Mouse (Mus musculus): ENCODE measurements around the gene Sept12. TPM values are rescaled to one million over a fixed set of nuclear protein-coding genes. Genes with fewer than 3 reads are reported as not detected.

Gene Sept12
- polyA plus RNA-seq, 1 experiment from 2014 or later = not detected

DNA sequence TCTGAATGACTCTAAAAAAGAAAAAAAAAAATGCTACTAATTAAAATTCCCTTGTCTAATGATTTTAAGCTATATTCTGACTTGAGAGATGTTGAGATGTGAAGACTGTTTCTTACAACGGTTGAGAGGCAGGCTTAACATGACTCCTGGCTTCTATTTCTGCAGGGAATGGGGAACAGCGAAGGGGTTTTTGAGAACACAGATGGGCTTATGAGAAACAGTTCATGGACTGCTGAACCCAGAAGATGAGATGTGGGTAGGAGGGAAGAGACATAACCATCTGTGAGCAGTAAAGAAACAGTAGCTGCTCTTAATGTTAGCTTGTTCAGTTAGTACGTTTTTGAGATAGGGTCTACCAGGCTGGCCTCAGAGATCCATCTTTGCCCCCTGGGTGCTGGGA lies 41.0 kb downstream of the Sept12 start:
- Histone ChIP-seq H3K27ac (replicated peaks; ENCODE audit: low read depth, low read length) (no peak overlapping the region), H3K9me3 (replicated peaks; ENCODE audit: control insufficient read depth, low read length) (no peaks in the 10 kb centered on the region), H3K4me3 (ENCODE audit: low read depth, low read length) (no peak overlapping the region), H3K27me3 (ENCODE audit: control insufficient read depth, insufficient read depth, low read length) (no peaks in the 10 kb centered on the region), H3K9ac (replicated peaks; ENCODE audit: low read length) (no peak overlapping the region), H3K4me1 (ENCODE audit: control insufficient read depth, insufficient read depth, low read length) (no peaks in the 10 kb centered on the region), H3K4me2 (ENCODE audit: low read depth, low read length) (no peak overlapping the region), H3K36me3 (replicated peaks; ENCODE audit: control insufficient read depth, insufficient read depth, low read depth, low read length) (peaks cover 4% of the 10 kb centered on the region)
- WGBS = 90% methylated on average over 3 of the region's 3 CpGs
- DNase-seq (ENCODE audit: low spot score) = no peak
- no peak for ATAC-seq (replicated peaks; ENCODE audit: insufficient number of reproducible peaks, low FRiP score, low TSS enrichment, low read depth)

DNA sequence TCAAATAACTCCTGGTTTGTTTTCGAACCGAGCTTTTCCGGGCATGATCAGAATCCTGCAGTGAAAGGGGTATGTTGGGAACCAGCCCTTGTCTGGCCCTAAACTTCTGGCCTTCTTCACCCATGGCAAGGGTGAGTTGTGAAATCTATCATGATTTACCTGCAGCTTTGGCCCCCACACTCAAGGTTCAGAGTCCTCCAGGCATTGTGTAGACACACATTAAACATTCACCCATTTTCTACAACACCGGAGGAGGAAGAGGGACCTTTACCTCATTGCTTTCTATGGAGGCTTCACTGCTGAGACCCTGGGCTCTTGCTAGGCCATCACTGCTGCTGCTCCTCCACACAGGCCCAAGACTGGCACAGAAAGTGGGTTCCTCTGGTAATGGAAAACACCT lies 50.3 kb downstream of the Sept12 start:
- Histone ChIP-seq H3K4me3 (ENCODE audit: low read depth, low read length) (no peak overlapping the region), H3K4me2 (ENCODE audit: low read depth, low read length) (no peak overlapping the region), H3K9me3 (replicated peaks; ENCODE audit: control insufficient read depth, low read length) (no peaks in the 10 kb centered on the region), H3K9ac (replicated peaks; ENCODE audit: low read length) (no peak overlapping the region), H3K36me3 (replicated peaks; ENCODE audit: control insufficient read depth, insufficient read depth, low read depth, low read length) (peaks cover 9% of the 10 kb centered on the region), H3K4me1 (ENCODE audit: control insufficient read depth, insufficient read depth, low read length) (no peaks in the 10 kb centered on the region), H3K27me3 (ENCODE audit: control insufficient read depth, insufficient read depth, low read length) (no peaks in the 10 kb centered on the region), H3K27ac (replicated peaks; ENCODE audit: low read depth, low read length) (no peak overlapping the region)
- WGBS = 92% methylated on average over 4 of the region's 4 CpGs
- ATAC-seq (replicated peaks; ENCODE audit: insufficient number of reproducible peaks, low FRiP score, low TSS enrichment, low read depth) (no peak), DNase-seq (ENCODE audit: low spot score) (no peak)

DNA sequence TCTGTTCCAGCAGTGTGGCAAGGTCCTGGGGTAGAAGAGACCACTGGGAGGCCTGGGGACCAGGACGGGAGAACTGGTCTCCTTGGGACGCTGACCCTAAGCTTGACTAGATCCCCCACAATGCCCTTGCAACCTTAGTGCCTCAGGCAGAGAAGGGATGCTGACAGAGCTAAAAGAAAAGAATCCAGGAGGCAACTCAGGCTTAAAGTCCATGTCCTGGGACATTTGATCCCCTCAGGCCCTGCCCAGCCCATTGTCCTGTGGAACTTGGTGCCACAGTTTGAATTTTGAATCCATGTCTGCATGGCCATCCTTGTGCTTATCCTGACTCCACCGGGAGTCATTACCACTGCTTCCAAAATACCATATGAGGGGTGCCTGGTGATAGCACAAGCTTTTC lies 51.5 kb downstream of the Sept12 start:
- no peak overlapping the region for H3K4me2 ChIP-seq (ENCODE audit: low read depth, low read length)
- H3K36me3 ChIP-seq (replicated peaks; ENCODE audit: control insufficient read depth, insufficient read depth, low read depth, low read length) = peaks cover 11% of the 10 kb centered on the region
- WGBS = 92% methylated on average over 3 of the region's 3 CpGs
- H3K4me3 ChIP-seq (ENCODE audit: low read depth, low read length) = no peak overlapping the region
- no peak overlapping the region for H3K9ac ChIP-seq (replicated peaks; ENCODE audit: low read length)
- no peaks in the 10 kb centered on the region for H3K9me3 ChIP-seq (replicated peaks; ENCODE audit: control insufficient read depth, low read length)
- no peaks in the 10 kb centered on the region for H3K27me3 ChIP-seq (ENCODE audit: control insufficient read depth, insufficient read depth, low read length)
- H3K4me1 ChIP-seq (ENCODE audit: control insufficient read depth, insufficient read depth, low read length) = no peaks in the 10 kb centered on the region
- DNase-seq (ENCODE audit: low spot score) (no peak), ATAC-seq (replicated peaks; ENCODE audit: insufficient number of reproducible peaks, low FRiP score, low TSS enrichment, low read depth) (no peak)
- H3K27ac ChIP-seq (replicated peaks; ENCODE audit: low read depth, low read length) = no peak overlapping the region

DNA sequence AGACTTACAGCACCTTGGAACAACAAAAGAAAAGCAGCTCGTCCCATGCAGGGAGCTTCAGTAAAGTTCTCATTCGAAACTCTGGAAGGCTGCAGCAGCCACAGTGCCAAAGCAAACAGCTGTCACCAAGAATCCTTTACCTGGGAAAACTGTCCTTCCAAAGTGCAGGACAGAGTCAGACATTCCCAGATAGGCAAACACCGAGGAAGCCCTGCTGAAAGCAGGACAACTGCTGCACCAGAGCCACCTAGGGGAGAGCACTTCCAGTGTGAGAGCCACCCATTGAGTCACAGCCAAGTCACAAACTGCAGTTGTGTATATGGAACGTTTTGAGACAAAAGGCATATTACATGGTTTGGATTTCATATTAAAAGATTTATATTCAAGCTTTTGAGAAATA lies 52.2 kb downstream of the Sept12 start:
- no peaks in the 10 kb centered on the region for H3K4me1 ChIP-seq (ENCODE audit: control insufficient read depth, insufficient read depth, low read length)
- H3K27ac ChIP-seq (replicated peaks; ENCODE audit: low read depth, low read length) = no peak overlapping the region
- ATAC-seq (replicated peaks; ENCODE audit: insufficient number of reproducible peaks, low FRiP score, low TSS enrichment, low read depth) = no peak
- DNase-seq (ENCODE audit: low spot score) = no peak
- no peaks in the 10 kb centered on the region for H3K9me3 ChIP-seq (replicated peaks; ENCODE audit: control insufficient read depth, low read length)
- peaks cover 11% of the 10 kb centered on the region for H3K36me3 ChIP-seq (replicated peaks; ENCODE audit: control insufficient read depth, insufficient read depth, low read depth, low read length)
- no peak overlapping the region for H3K9ac ChIP-seq (replicated peaks; ENCODE audit: low read length)
- no peak overlapping the region for H3K4me3 ChIP-seq (ENCODE audit: low read depth, low read length)
- no peaks in the 10 kb centered on the region for H3K27me3 ChIP-seq (ENCODE audit: control insufficient read depth, insufficient read depth, low read length)
- no peak overlapping the region for H3K4me2 ChIP-seq (ENCODE audit: low read depth, low read length)
- WGBS = 74% methylated on average over 4 of the region's 4 CpGs

DNA sequence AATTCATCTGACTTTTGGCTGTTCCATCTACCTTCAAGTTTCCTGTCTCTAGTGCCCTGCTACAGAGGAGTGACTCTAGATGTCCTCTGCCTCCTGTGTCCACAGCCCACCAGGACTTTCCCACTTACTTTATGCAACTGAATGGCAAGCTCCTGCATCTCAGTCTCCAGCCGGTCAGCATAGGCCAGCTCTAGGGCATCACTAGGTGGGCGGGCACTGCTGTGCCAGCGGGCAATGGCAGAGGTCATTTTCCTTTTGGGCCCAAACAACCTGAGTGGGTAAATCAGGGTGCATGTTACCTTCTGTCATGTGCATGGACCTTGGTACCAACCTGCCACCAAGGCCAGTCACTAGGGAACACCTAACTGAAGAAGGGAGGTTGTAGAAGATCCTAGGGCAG lies 54.2 kb downstream of the Sept12 start:
- Histone ChIP-seq H3K27ac (replicated peaks; ENCODE audit: low read depth, low read length) (no peak overlapping the region), H3K27me3 (ENCODE audit: control insufficient read depth, insufficient read depth, low read length) (no peaks in the 10 kb centered on the region), H3K9ac (replicated peaks; ENCODE audit: low read length) (no peak overlapping the region), H3K36me3 (replicated peaks; ENCODE audit: control insufficient read depth, insufficient read depth, low read depth, low read length) (peaks cover 11% of the 10 kb centered on the region), H3K4me1 (ENCODE audit: control insufficient read depth, insufficient read depth, low read length) (peaks cover 5% of the 10 kb centered on the region; the same call in 1 of the 2 replicates), H3K4me3 (ENCODE audit: low read depth, low read length) (no peak overlapping the region), H3K9me3 (replicated peaks; ENCODE audit: control insufficient read depth, low read length) (no peaks in the 10 kb centered on the region), H3K4me2 (ENCODE audit: low read depth, low read length) (no peak overlapping the region)
- ATAC-seq (replicated peaks; ENCODE audit: insufficient number of reproducible peaks, low FRiP score, low TSS enrichment, low read depth) = no peak
- 93% methylated on average over 3 of the region's 3 CpGs for WGBS
- no peak for DNase-seq (ENCODE audit: low spot score)

DNA sequence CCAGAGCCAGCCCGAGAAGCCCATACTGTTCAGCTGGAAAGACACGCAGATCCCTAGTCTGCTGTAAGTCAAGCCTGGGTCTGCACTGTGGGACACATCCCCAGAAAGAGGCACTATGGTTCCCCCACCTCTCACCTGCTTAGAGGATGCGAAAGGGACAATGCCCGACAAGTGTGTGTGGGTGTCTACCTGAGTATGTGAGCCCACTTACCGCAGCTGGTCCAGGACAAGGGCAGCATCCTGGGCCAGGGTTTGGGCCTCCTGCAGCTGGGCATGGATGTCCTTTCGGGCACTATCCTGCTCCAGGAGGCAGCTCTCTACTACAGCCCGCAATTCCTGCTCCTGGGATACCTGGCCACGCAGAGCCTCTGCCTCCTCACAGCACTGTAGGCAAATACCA lies 54.8 kb downstream of the Sept12 start:
- Histone ChIP-seq H3K9ac (replicated peaks; ENCODE audit: low read length) (no peak overlapping the region), H3K9me3 (replicated peaks; ENCODE audit: control insufficient read depth, low read length) (no peaks in the 10 kb centered on the region), H3K27me3 (ENCODE audit: control insufficient read depth, insufficient read depth, low read length) (no peaks in the 10 kb centered on the region), H3K27ac (replicated peaks; ENCODE audit: low read depth, low read length) (no peak overlapping the region), H3K4me3 (ENCODE audit: low read depth, low read length) (no peak overlapping the region), H3K4me2 (ENCODE audit: low read depth, low read length) (no peak overlapping the region), H3K36me3 (replicated peaks; ENCODE audit: control insufficient read depth, insufficient read depth, low read depth, low read length) (peaks cover 11% of the 10 kb centered on the region), H3K4me1 (ENCODE audit: control insufficient read depth, insufficient read depth, low read length) (peaks cover 5% of the 10 kb centered on the region; the same call in 1 of the 2 replicates)
- ATAC-seq (replicated peaks; ENCODE audit: insufficient number of reproducible peaks, low FRiP score, low TSS enrichment, low read depth) = no peak
- WGBS = 95% methylated on average over 8 of the region's 8 CpGs
- no peak for DNase-seq (ENCODE audit: low spot score)

DNA sequence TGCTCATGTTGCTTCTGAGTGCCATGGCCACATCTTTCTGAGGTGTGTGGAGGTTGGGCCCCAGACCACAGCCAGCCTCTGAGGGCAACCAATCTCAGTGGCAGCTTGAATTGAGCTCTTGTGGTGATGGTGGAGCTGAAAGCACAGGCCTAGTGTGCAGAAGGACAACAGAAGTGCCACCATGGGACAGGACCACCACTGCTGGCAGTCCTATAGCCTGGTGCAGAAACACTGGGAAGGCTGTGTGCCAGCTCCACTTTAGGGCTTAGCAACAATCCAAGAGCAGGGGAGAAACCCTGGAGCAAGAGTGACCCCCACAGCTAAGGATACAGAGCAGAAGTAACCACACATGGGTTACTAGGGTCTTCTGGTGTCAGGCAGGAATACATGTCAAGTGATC lies 56.6 kb downstream of the Sept12 start:
- Histone ChIP-seq H3K36me3 (replicated peaks; ENCODE audit: control insufficient read depth, insufficient read depth, low read depth, low read length) (peaks cover 8% of the 10 kb centered on the region), H3K27ac (replicated peaks; ENCODE audit: low read depth, low read length) (no peak overlapping the region)
- ATAC-seq (replicated peaks; ENCODE audit: insufficient number of reproducible peaks, low FRiP score, low TSS enrichment, low read depth) = no peak

DNA sequence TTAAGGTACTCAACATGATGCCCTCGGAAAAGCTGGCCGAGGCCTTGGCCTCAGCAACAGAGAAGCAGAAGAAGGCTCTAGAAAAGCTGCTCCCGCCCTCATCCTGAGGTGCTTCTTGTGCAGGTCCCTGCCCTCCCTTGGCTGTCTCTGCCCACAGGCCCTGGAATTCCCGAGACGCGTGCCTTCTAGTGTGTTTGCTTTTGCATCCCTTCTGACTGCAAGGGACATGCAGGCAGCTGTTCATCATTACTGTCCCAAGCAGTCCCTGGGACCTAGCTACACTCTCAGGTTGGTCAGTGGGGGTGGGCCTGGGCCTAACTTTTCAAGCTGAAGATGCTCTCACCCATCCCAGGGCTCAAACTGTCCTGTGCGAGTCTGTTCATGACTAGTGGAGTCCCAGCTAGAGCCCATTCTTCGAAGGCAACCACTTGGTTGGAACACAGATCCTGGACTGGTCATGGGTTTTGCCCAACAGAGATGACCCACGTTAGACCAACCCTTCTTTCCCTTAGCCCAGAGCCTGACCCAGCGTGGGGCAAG lies 57.3 kb downstream of the Sept12 start:
- DNase-seq (ENCODE audit: low spot score) (no peak), ATAC-seq (replicated peaks; ENCODE audit: insufficient number of reproducible peaks, low FRiP score, low TSS enrichment, low read depth) (no peak)
- H3K4me3 ChIP-seq (ENCODE audit: low read depth, low read length) = no peak overlapping the region
- H3K27me3 ChIP-seq (ENCODE audit: control insufficient read depth, insufficient read depth, low read length) = no peaks in the 10 kb centered on the region
- peaks cover 5% of the 10 kb centered on the region; the same call in 1 of the 2 replicates for H3K4me1 ChIP-seq (ENCODE audit: control insufficient read depth, insufficient read depth, low read length)
- no peak overlapping the region for H3K4me2 ChIP-seq (ENCODE audit: low read depth, low read length)
- no peak overlapping the region for H3K27ac ChIP-seq (replicated peaks; ENCODE audit: low read depth, low read length)
- H3K9me3 ChIP-seq (replicated peaks; ENCODE audit: control insufficient read depth, low read length) = no peaks in the 10 kb centered on the region
- no peak overlapping the region; the same call in 1 of the 2 replicates for H3K9ac ChIP-seq (replicated peaks; ENCODE audit: low read length)
- WGBS = 90% methylated on average over 10 of the region's 10 CpGs
- peaks cover 5% of the 10 kb centered on the region for H3K36me3 ChIP-seq (replicated peaks; ENCODE audit: control insufficient read depth, insufficient read depth, low read depth, low read length)

More for the DNA sequence above, 56.6 kb downstream of the Sept12 start:
- Histone ChIP-seq H3K4me1 (ENCODE audit: control insufficient read depth, insufficient read depth, low read length) (peaks cover 5% of the 10 kb centered on the region; the same call in 1 of the 2 replicates), H3K9me3 (replicated peaks; ENCODE audit: control insufficient read depth, low read length) (no peaks in the 10 kb centered on the region), H3K27me3 (ENCODE audit: control insufficient read depth, insufficient read depth, low read length) (no peaks in the 10 kb centered on the region), H3K4me2 (ENCODE audit: low read depth, low read length) (no peak overlapping the region), H3K9ac (replicated peaks; ENCODE audit: low read length) (no peak overlapping the region), H3K4me3 (ENCODE audit: low read depth, low read length) (no peak overlapping the region)
- DNase-seq (ENCODE audit: low spot score) = no peak

Measured in embryonic facial prominence, embryonic 11.5 days (tissue).